Mouse (Mus musculus) cortical plate, adult 2 months (tissue): ENCODE data around the gene C1rl. TPM values are rescaled to one million over a fixed set of nuclear protein-coding genes. Genes with fewer than 3 reads are reported as not detected.
"Not testable (repeated sequence)": the region's sequence is repeated elsewhere in the genome, so short reads cannot be mapped to it uniquely, and the experiment has no call there.

Experiments
- H3K27ac ChIP-seq: fragments of 200-500 bp; 2 replicates; pipeline ENCODE4 v1.5.1; 2012; ENCODE audit warnings: low read length, control low read depth, inconsistent platforms; ENCODE audit not compliant: insufficient read depth
- H3K4me1 ChIP-seq: fragments of 200-500 bp; 2 replicates; pipeline ENCODE4 v1.6.1; 2011; ENCODE audit warnings: low read length; ENCODE audit not compliant: control insufficient read depth, insufficient read depth
- H3K4me3 ChIP-seq: fragments of 200-500 bp; 2 replicates; pipeline ENCODE4 v1.5.1; 2011; ENCODE audit warnings: mild to moderate bottlenecking, low read length, control low read depth; ENCODE audit not compliant: insufficient read depth
- CTCF ChIP-seq: fragments of 200-500 bp; IDR thresholded peaks from 2 replicates; pipeline ENCODE4 v1.5.1; 2011; ENCODE audit warnings: mild to moderate bottlenecking, control low read depth, low read length; ENCODE audit not compliant: insufficient read depth; ENCODE audit errors: extremely low read depth
- POLR2A ChIP-seq: fragments of 200-500 bp; IDR thresholded peaks from 2 replicates; pipeline ENCODE4 v1.6.1; 2011; ENCODE audit warnings: mild to moderate bottlenecking, low read length, control low read depth; ENCODE audit not compliant: insufficient read depth; ENCODE audit errors: extremely low read depth
- polyA plus RNA-seq: library from polyadenylated mRNA; depleted of rRNA; stranded (reverse); fragments of >200 nt; gene quantifications from 2 replicates; pipeline ENCODE4 v1.2.3, GENCODE M21; 2012; rRNA removed

Gene C1rl
- polyA plus RNA-seq, 1 experiment: 0.38 TPM

- Histone ChIP-seq H3K4me1 (no peaks in the 10 kb centered on the region), H3K4me3 (no peak overlapping the region), H3K27ac (no peak overlapping the region)
- TF ChIP-seq POLR2A: no peak
- no peak for TF ChIP-seq CTCF
These were observed 38.2 kb downstream of the C1rl start for GRCm38 (mm10) chr6:124531077-124531476.

GRCm38 (mm10) chr6:124536125-124536829, 43.4 kb downstream of the C1rl start:
- H3K4me3 ChIP-seq, H3K4me1 ChIP-seq, H3K27ac ChIP-seq: not testable (repeated sequence)

GRCm38 (mm10) chr6:124541176-124541575, 48.3 kb downstream of the C1rl start:
- H3K4me3 ChIP-seq, H3K27ac ChIP-seq, H3K4me1 ChIP-seq: not testable (repeated sequence)

- H3K4me3 ChIP-seq, H3K4me1 ChIP-seq, H3K27ac ChIP-seq: not testable (repeated sequence)
- peak; percentile 46 for TF ChIP-seq CTCF
These were observed 49.4 kb downstream of the C1rl start, which contains the start of gene C1s1 for GRCm38 (mm10) chr6:124542284-124542683. TSS of gene C1s1 (minus strand) at chr6:124542359.

GRCm38 (mm10) chr6:124544466-124544865, 51.6 kb downstream of the C1rl start:
- TF ChIP-seq CTCF (no peak), POLR2A (no peak)
- Histone ChIP-seq H3K27ac (no peak overlapping the region), H3K4me1 (no peaks in the 10 kb centered on the region), H3K4me3 (no peak overlapping the region)

GRCm38 (mm10) chr6:124545425-124545824, 52.5 kb downstream of the C1rl start:
- H3K4me3 ChIP-seq: no peak overlapping the region
- H3K27ac ChIP-seq: no peak overlapping the region
- TF ChIP-seq CTCF: no peak
- no peak for TF ChIP-seq POLR2A
- no peaks in the 10 kb centered on the region for H3K4me1 ChIP-seq

GRCm38 (mm10) chr6:124547979-124548378, 55.1 kb downstream of the C1rl start:
- H3K4me1 ChIP-seq, H3K27ac ChIP-seq, H3K4me3 ChIP-seq: not testable (repeated sequence)

GRCm38 (mm10) chr6:124549023-124549550, 56.2 kb downstream of the C1rl start:
- TF ChIP-seq POLR2A (no peak), CTCF (no peak)
- Histone ChIP-seq H3K4me1 (no peaks in the 10 kb centered on the region), H3K27ac (no peak overlapping the region), H3K4me3 (no peak overlapping the region)

- no peak overlapping the region for H3K27ac ChIP-seq
- TF ChIP-seq CTCF: no peak
- TF ChIP-seq POLR2A: no peak
- H3K4me3 ChIP-seq: no peak overlapping the region
- no peaks in the 10 kb centered on the region for H3K4me1 ChIP-seq
These were observed 59.9 kb downstream of the C1rl start for GRCm38 (mm10) chr6:124552766-124553165.

GRCm38 (mm10) chr6:124555956-124556355, 63.0 kb downstream of the C1rl start:
- H3K4me3 ChIP-seq, H3K4me1 ChIP-seq, H3K27ac ChIP-seq: not testable (repeated sequence)

Other genes starting within 250 kb of the C1rl start
- 0.35 and 0.44 TPM in 2 replicates for gene Cd163, start 188.5 kb upstream of the C1rl start, polyA plus RNA-seq
- 53.7 and 60.7 TPM in 2 replicates for gene Pex5, start 78.0 kb upstream of the C1rl start, polyA plus RNA-seq
- 280 TPM in 2 replicates for gene Clstn3, start 28.3 kb upstream of the C1rl start, polyA plus RNA-seq
- gene C1ra, start 19.3 kb downstream of the C1rl start, polyA plus RNA-seq: 2.1 TPM in 2 replicates
- 4.0 and 4.4 TPM in 2 replicates for gene C1s1, start 49.2 kb downstream of the C1rl start, polyA plus RNA-seq
- not detected in 2 replicates for gene C1rb, start 77.2 kb downstream of the C1rl start, polyA plus RNA-seq
- 0.29 and 0.34 TPM in 2 replicates for gene C1s2, start 143.0 kb downstream of the C1rl start, polyA plus RNA-seq
- gene Lpcat3, start 169.9 kb downstream of the C1rl start, polyA plus RNA-seq: 45.3 and 47.6 TPM in 2 replicates
- 57.3 and 58.3 TPM in 2 replicates for gene Emg1, start 219.1 kb downstream of the C1rl start, polyA plus RNA-seq
- gene Phb2, start 219.2 kb downstream of the C1rl start, polyA plus RNA-seq: 104 and 105 TPM in 2 replicates
- 6.3 and 6.5 TPM in 2 replicates for gene Ptpn6, start 245.6 kb downstream of the C1rl start, polyA plus RNA-seq
- 340 and 352 TPM in 2 replicates for gene Grcc10, start 248.3 kb downstream of the C1rl start, polyA plus RNA-seq